Mouse (Mus musculus) erythroblast, embryonic 14.5 days (primary cell): ENCODE results near the gene Scn5a.

Source experiments
- GATA1 ChIP-seq: IDR thresholded peaks from 2 replicates; pipeline ENCODE4 v1.6.1; 2012; ENCODE audit warnings: low read length, inconsistent platforms, mixed read lengths
- TAL1 ChIP-seq: IDR thresholded peaks from 3 replicates; pipeline ENCODE4 v1.6.1; 2012; ENCODE audit warnings: low read length, inconsistent platforms, mixed read lengths

DNA sequence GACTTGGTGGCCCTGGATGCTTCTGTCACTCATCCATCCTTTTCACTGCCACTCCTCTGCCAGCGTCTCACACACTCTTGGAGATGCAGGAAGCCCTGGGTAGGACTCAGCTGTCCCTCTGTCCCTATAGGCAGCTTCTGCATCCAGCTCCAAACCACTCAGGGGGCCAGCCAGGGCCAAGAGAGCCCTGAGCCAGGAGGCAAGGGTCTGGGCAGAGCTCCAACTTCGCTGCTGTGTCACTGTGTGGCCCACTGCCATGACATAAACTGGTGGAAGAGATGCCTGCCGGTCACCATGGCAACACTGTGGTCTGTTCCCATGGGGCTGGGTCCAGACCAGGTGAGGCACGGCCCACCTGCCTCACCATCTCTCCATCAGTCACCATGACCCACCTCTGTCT lies 41.0 kb downstream of the Scn5a start:
- TF ChIP-seq GATA1 = no peak
- no peak for TF ChIP-seq TAL1
